Mouse (Mus musculus): ENCODE measurements around the gene Gpd1. TPM values are rescaled to one million over a fixed set of nuclear protein-coding genes. Genes with fewer than 3 reads are reported as not detected.
A peak's percentile ranks its signal among the peaks of the same experiment; 100 is the strongest.

Gpd1 gene
- polyA plus RNA-seq, 1 experiment from 2014 or later = 0.92 TPM

DNA sequence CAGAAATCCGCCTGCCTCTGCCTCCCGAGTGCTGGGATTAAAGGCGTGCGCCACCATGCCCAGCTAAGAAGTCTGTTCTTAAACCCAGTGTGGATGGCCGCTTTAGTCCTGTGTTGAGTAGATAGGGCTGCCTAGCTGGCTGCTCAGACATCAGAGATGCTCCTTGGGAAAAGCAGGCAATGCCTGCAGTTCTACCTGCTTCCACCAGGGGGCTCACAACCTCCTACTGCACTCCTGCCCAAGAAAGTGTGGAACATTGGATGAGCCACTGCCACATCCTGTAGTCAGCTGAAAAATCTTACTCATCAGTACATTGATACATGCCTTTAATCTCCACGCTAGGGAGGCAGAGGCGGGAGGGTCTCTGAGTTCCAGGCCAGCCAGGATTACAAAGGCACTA is 2.5 kb upstream of the Gpd1 start:
- Histone ChIP-seq H3K4me3 (replicated peaks; ENCODE audit: low read depth, low read length) (no peak overlapping the region), H3K4me1 (ENCODE audit: control insufficient read depth, insufficient read depth, low read length) (no peaks in the 10 kb centered on the region), H3K27me3 (ENCODE audit: control insufficient read depth, insufficient read depth, low read length) (no peaks in the 10 kb centered on the region), H3K36me3 (ENCODE audit: control insufficient read depth, insufficient read depth, low read length) (peaks cover 71% of the 10 kb centered on the region), H3K4me2 (ENCODE audit: low read length) (no peak overlapping the region), H3K27ac (replicated peaks; ENCODE audit: low read depth, low read length) (peak overlapping the region; percentile 43), H3K9me3 (ENCODE audit: control insufficient read depth, low read length) (no peaks in the 10 kb centered on the region), H3K9ac (replicated peaks; ENCODE audit: low read length) (no peak overlapping the region)
- ATAC-seq (ENCODE audit: low FRiP score, low TSS enrichment) (peak; percentile 39; the same call in 1 of the 2 replicates), DNase-seq (peak; percentile 89)
- WGBS = 44% methylated on average over 7 of the region's 7 CpGs

DNA sequence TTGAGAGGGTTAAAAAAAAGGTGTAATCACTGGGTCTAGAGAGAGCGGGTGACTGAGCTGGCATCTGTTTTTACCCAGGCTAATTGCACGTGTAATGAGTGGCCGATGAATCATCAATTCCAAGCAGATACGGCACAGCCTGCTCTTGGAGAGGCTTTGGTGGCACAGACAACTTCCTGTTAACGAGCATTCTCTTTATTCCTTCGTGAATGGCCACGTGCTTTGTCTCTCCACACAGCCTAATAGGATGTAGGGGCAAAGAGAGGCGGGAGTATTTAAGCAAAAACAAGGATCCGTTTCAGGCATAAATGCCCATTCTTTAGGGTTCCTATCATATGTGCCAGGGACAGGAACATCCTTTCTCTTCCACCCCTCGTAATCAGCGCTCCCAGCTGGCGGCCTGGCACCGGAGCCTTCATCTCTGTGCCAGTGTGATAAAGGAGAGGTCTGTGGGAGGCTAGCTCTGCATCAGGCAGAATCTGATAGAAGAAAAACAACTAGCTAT is 1.9 kb upstream of the Gpd1 start:
- Histone ChIP-seq H3K27ac (replicated peaks; ENCODE audit: low read depth, low read length) (peak overlapping the region; percentile 43), H3K4me3 (replicated peaks; ENCODE audit: low read depth, low read length) (no peak overlapping the region), H3K4me2 (ENCODE audit: low read length) (no peak overlapping the region), H3K4me1 (ENCODE audit: control insufficient read depth, insufficient read depth, low read length) (no peaks in the 10 kb centered on the region), H3K9me3 (ENCODE audit: control insufficient read depth, low read length) (no peaks in the 10 kb centered on the region), H3K27me3 (ENCODE audit: control insufficient read depth, insufficient read depth, low read length) (no peaks in the 10 kb centered on the region), H3K9ac (replicated peaks; ENCODE audit: low read length) (no peak overlapping the region; the same call in 1 of the 2 replicates), H3K36me3 (ENCODE audit: control insufficient read depth, insufficient read depth, low read length) (peaks cover 69% of the 10 kb centered on the region)
- no peak for ATAC-seq (ENCODE audit: low FRiP score, low TSS enrichment)
- WGBS = 66% methylated on average over 13 of the region's 13 CpGs
- DNase-seq = peak; percentile 40

DNA sequence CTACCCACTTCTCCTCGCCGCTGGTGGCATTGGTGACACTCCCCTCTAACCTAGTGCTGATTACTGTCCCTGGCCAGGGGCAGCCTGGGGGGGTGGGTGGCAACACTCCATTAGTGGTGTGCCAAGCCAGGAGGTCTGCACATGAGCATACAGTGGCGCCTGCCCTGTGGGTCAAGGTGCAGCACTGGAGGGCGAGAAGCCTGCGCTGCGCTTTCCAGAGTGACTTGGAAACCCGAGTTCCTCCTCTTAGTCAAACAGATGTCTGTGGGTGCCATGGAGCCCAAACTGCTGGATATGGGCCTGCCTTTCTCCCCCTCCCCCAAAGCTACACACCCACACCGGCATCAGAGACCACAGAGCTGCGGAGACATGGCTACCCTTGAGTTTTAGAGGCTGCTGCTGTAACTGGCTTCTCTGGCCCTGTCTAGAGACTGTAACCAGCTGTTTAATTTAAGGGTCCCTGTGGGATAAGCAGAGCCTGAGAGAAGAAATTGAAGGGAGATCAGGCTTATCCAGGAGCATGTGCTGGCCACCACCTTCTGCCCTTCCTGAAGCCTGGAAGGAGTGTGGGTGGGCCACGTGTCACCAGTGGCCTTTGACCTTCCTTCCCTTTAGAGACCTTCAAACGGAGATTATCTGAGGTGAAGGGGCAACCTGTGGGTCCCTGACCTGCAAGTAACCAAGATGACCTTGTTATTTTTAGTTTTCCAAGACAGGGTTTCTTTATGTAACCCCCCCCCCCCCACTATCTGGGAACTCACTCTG is 1.2 kb upstream of the Gpd1 start:
- H3K4me3 ChIP-seq (replicated peaks; ENCODE audit: low read depth, low read length) = no peak overlapping the region
- H3K9me3 ChIP-seq (ENCODE audit: control insufficient read depth, low read length) = no peaks in the 10 kb centered on the region
- no peak overlapping the region for H3K4me2 ChIP-seq (ENCODE audit: low read length)
- DNase-seq (no peak), ATAC-seq (ENCODE audit: low FRiP score, low TSS enrichment) (no peak)
- H3K27me3 ChIP-seq (ENCODE audit: control insufficient read depth, insufficient read depth, low read length) = no peaks in the 10 kb centered on the region
- peaks cover 66% of the 10 kb centered on the region for H3K36me3 ChIP-seq (ENCODE audit: control insufficient read depth, insufficient read depth, low read length)
- H3K9ac ChIP-seq (replicated peaks; ENCODE audit: low read length) = no peak overlapping the region; the same call in 1 of the 2 replicates
- H3K27ac ChIP-seq (replicated peaks; ENCODE audit: low read depth, low read length) = peak overlapping the region; percentile 70
- 76% methylated on average over 11 of the region's 11 CpGs for WGBS
- no peaks in the 10 kb centered on the region for H3K4me1 ChIP-seq (ENCODE audit: control insufficient read depth, insufficient read depth, low read length)

DNA sequence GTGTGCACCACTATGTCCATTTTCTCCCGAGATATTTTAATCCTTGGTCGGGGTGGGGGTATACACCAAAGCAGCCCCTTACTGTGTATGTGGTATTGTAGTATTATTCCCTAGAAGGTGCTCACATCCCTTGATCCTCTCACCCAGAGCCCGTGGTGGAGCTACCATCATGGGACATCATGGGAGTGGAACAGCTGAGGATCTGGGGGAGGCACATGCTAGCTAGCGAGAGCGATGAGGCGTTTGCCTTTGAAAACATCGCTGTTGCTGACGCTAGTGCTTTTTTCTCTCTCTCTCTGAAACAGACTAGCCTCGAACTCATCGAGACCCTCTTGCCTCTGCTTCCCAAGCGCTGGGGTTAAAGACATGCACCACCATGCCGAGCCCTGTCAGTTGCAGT is 501 bp upstream of the Gpd1 start:
- no peak overlapping the region for H3K9ac ChIP-seq (replicated peaks; ENCODE audit: low read length)
- H3K4me3 ChIP-seq (replicated peaks; ENCODE audit: low read depth, low read length) = no peak overlapping the region
- no peaks in the 10 kb centered on the region for H3K9me3 ChIP-seq (ENCODE audit: control insufficient read depth, low read length)
- whole genome bisulfite sequencing = 87% methylated on average over 12 of the region's 12 CpGs
- no peaks in the 10 kb centered on the region for H3K4me1 ChIP-seq (ENCODE audit: control insufficient read depth, insufficient read depth, low read length)
- no peaks in the 10 kb centered on the region for H3K27me3 ChIP-seq (ENCODE audit: control insufficient read depth, insufficient read depth, low read length)
- no peak overlapping the region for H3K4me2 ChIP-seq (ENCODE audit: low read length)
- peaks cover 63% of the 10 kb centered on the region for H3K36me3 ChIP-seq (ENCODE audit: control insufficient read depth, insufficient read depth, low read length)
- DNase-seq = no peak
- H3K27ac ChIP-seq (replicated peaks; ENCODE audit: low read depth, low read length) = no peak overlapping the region
- ATAC-seq (ENCODE audit: low FRiP score, low TSS enrichment) = no peak

DNA sequence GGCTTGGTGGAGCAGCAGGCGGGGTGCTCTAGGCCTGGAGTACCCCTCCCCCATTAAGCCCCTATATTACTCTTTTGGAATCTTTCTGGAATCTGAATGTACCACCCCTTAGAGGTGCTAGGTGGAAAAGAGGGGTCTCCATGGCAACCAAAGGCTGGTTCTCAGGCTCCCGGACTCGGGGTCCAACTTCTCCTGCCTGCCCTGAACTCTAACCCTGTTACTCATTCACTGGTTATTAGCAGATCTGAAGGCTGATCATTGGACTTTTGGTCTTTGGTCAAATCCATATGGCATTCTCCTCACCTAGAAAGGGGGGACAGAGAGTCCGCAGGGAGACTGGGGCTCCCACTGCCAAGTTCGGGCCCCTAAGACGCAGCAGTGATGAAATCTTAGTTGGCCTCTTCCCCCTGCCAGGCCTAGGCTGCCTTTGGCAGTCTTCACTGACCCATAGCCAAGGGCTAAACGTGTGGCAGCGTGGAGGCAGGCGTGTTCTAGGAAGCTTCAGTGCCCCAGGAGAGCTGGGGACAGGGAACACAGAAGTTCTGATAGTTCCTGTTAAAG is 1.2 kb downstream of the Gpd1 start:
- H3K4me3 ChIP-seq (replicated peaks; ENCODE audit: low read depth, low read length) = no peak overlapping the region
- DNase-seq = no peak
- no peaks in the 10 kb centered on the region for H3K9me3 ChIP-seq (ENCODE audit: control insufficient read depth, low read length)
- WGBS = 76% methylated on average over 9 of the region's 9 CpGs
- H3K4me2 ChIP-seq (ENCODE audit: low read length) = no peak overlapping the region
- peaks cover 61% of the 10 kb centered on the region for H3K36me3 ChIP-seq (ENCODE audit: control insufficient read depth, insufficient read depth, low read length)
- H3K27me3 ChIP-seq (ENCODE audit: control insufficient read depth, insufficient read depth, low read length) = no peaks in the 10 kb centered on the region
- 0 out of 2 replicates have a peak, but pooled peaks cover 2% of the 10 kb centered on the region for H3K4me1 ChIP-seq (ENCODE audit: control insufficient read depth, insufficient read depth, low read length)
- no peak for ATAC-seq (ENCODE audit: low FRiP score, low TSS enrichment)
- H3K27ac ChIP-seq (replicated peaks; ENCODE audit: low read depth, low read length) = no peak overlapping the region
- no peak overlapping the region for H3K9ac ChIP-seq (replicated peaks; ENCODE audit: low read length)

DNA sequence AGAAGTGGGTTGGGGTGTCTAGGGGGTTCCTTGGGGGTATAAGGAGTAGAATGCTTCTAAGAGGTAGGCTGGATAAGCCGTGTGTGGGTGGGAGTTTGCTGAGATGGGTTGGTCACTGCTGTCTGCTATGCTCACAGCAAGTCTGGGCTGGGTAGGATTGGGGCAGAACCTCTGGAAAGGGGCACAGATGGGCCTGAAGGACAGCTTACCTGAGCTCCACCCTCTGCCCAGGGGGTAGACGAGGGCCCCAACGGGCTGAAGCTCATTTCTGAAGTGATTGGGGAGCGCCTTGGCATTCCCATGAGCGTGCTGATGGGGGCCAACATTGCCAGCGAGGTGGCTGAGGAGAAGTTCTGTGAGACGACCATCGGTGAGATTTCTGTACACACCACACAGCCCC is 2.5 kb downstream of the Gpd1 start:
- no peak for ATAC-seq (ENCODE audit: low FRiP score, low TSS enrichment)
- Histone ChIP-seq H3K27me3 (ENCODE audit: control insufficient read depth, insufficient read depth, low read length) (no peaks in the 10 kb centered on the region), H3K36me3 (ENCODE audit: control insufficient read depth, insufficient read depth, low read length) (peaks cover 54% of the 10 kb centered on the region), H3K4me3 (replicated peaks; ENCODE audit: low read depth, low read length) (no peak overlapping the region), H3K9ac (replicated peaks; ENCODE audit: low read length) (no peak overlapping the region), H3K4me2 (ENCODE audit: low read length) (no peak overlapping the region), H3K9me3 (ENCODE audit: control insufficient read depth, low read length) (no peaks in the 10 kb centered on the region), H3K27ac (replicated peaks; ENCODE audit: low read depth, low read length) (no peak overlapping the region), H3K4me1 (ENCODE audit: control insufficient read depth, insufficient read depth, low read length) (peaks cover 11% of the 10 kb centered on the region; the same call in 1 of the 2 replicates)
- 80% methylated on average over 8 of the region's 8 CpGs for WGBS
- DNase-seq = no peak

DNA sequence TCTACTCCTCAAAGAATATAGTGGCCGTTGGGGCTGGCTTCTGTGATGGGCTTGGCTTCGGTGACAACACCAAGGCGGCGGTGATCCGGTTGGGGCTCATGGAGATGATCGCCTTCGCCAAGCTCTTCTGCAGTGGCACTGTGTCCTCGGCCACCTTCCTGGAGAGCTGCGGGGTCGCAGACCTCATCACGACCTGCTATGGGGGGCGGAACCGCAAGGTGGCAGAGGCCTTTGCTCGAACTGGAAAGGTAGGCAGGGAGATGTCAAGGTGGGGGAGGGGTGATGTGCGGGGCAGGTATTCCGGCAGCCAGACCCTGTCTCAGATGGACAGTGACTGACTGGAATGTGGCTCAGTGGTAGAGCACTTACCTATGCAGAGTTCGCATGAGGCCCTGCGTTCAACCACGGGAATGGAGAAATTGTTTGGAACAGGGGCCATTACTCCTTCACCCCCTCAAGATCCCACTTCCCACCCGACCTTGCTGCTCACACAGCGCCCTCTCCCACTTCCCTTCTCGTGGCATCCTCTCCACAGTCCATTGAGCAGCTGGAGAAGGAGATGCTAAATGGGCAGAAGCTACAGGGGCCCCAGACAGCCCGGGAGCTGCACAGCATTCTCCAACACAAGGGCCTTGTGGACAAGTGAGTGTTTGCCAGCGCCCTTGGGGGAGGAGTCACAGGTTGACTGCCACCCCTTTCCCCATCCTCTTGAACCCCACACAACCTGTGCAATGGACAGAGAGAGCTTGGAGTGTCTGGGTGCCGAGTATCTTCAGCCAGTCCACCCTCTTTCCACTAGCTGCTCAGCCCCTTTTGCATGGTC is 4.8 kb downstream of the Gpd1 start:
- Histone ChIP-seq H3K36me3 (ENCODE audit: control insufficient read depth, insufficient read depth, low read length) (peaks cover 46% of the 10 kb centered on the region), H3K9me3 (ENCODE audit: control insufficient read depth, low read length) (no peaks in the 10 kb centered on the region), H3K27ac (replicated peaks; ENCODE audit: low read depth, low read length) (no peak overlapping the region), H3K27me3 (ENCODE audit: control insufficient read depth, insufficient read depth, low read length) (no peaks in the 10 kb centered on the region), H3K4me3 (replicated peaks; ENCODE audit: low read depth, low read length) (no peak overlapping the region), H3K9ac (replicated peaks; ENCODE audit: low read length) (no peak overlapping the region), H3K4me1 (ENCODE audit: control insufficient read depth, insufficient read depth, low read length) (peaks cover 20% of the 10 kb centered on the region), H3K4me2 (ENCODE audit: low read length) (no peak overlapping the region)
- DNase-seq = no peak
- 84% methylated on average over 25 of the region's 25 CpGs for WGBS
- no peak for ATAC-seq (ENCODE audit: low FRiP score, low TSS enrichment)

DNA sequence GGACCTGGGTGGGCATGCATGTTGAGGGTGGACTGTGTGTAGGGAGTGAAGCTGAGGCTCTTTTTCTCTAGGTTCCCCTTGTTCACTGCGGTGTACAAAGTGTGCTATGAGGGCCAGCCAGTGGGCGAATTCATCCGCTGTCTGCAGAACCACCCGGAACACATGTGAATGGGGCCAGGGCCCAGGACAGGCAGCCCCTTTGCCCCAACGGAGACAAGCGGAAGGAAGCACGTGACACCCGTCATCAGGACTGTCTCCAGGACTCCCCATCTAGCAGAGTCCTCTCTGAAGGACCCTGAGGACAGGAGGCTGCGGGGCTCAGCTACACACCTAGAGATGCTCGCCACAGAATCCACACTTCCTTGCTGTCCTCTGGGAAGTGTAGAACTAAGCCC is 5.8 kb downstream of the Gpd1 start:
- no peak for ATAC-seq (ENCODE audit: low FRiP score, low TSS enrichment)
- Histone ChIP-seq H3K27me3 (ENCODE audit: control insufficient read depth, insufficient read depth, low read length) (no peaks in the 10 kb centered on the region), H3K4me1 (ENCODE audit: control insufficient read depth, insufficient read depth, low read length) (peaks cover 20% of the 10 kb centered on the region), H3K4me3 (replicated peaks; ENCODE audit: low read depth, low read length) (no peak overlapping the region), H3K9ac (replicated peaks; ENCODE audit: low read length) (no peak overlapping the region), H3K9me3 (ENCODE audit: control insufficient read depth, low read length) (no peaks in the 10 kb centered on the region), H3K27ac (replicated peaks; ENCODE audit: low read depth, low read length) (0 out of 2 replicates have a peak overlapping the region, but pooled peaks have one; percentile 34), H3K36me3 (ENCODE audit: control insufficient read depth, insufficient read depth, low read length) (peaks cover 48% of the 10 kb centered on the region), H3K4me2 (ENCODE audit: low read length) (no peak overlapping the region)
- no peak for DNase-seq
- WGBS = 50% methylated on average over 10 of the region's 10 CpGs
